Mouse (Mus musculus) liver, embryonic 14.5 days (tissue): ENCODE results near the gene Cd47.

Source experiments
- CTCF ChIP-seq: IDR thresholded peaks from 2 replicates; pipeline ENCODE4 v1.5.1; 2016; ENCODE audit warnings: antibody characterized with exemption, low read depth, control low read depth
- EP300 ChIP-seq: IDR thresholded peaks from 2 replicates; pipeline ENCODE4 v1.6.1; 2016; ENCODE audit warnings: antibody characterized with exemption, low read depth

GRCm38 (mm10) chr16:49793596-49793995 is 6.7 kb upstream of the Cd47 start:
- TF ChIP-seq CTCF (no peak), EP300 (no peak)
